Mouse (Mus musculus) heart, postnatal 25 days (tissue): Measurements from ENCODE around the gene Naip1. TPM values are rescaled to one million over a fixed set of nuclear protein-coding genes. Genes with fewer than 3 reads are reported as not detected.
"Not testable (repeated sequence)": the region's sequence is repeated elsewhere in the genome, so short reads cannot be mapped to it uniquely, and the experiment has no call there.

Experiments used
- DNase-seq: peaks from one replicate; pipeline ENCODE4 v3.0.0; 2022; ENCODE audit warnings: low spot score
- intact Hi-C: fragments of 180-260 bp; cut with DNase I; formaldehyde crosslinking; loops from one replicate; pipeline ENCODE4 v1.15.1; 2025
- total RNA-seq, 2 experiments: library from RNA; stranded (reverse); gene quantifications; 2 replicates each; pipeline ENCODE4 v1.2.3; 2021

The Naip1 gene
- total RNA-seq: under 1 TPM; 0.10 to 0.11 TPM

DNA sequence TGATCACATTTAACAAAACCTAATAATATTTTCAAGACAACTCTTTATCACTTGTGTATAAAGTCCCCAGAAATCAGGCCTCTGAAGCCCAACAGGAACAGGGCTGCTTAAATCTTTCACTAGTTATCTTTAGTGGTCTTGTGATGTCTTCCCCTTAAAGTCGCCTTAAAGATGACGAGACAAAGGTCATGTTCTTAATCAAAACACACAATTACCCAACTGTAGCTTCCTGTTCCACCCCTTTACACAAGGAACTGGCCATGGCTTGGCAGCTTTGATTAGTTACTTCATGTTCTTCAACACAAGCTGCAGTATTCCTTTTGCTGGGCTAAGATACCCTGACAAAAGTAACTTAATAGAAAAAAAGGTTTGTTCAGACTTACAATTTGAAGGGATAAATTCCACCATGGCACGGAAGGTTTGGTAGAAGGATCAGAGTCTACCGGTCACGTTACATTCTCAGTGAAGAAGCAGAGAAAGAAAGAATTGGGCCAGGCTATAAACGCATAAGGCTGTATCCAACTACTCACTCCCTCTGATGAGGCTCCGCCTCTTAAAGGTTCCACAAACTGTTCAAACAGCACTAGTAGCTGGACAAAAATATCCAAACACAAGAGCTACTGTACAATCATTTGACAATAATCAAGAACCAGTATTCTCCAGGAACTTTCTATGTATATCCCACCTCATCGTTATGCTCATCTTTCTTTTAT lies at the start of gene Naip1:
Naip1 (minus strand) TSS at position 455 of the 713 bp plus-strand sequence.
- DNase-seq, intact Hi-C loops: not testable (repeated sequence)

DNA sequence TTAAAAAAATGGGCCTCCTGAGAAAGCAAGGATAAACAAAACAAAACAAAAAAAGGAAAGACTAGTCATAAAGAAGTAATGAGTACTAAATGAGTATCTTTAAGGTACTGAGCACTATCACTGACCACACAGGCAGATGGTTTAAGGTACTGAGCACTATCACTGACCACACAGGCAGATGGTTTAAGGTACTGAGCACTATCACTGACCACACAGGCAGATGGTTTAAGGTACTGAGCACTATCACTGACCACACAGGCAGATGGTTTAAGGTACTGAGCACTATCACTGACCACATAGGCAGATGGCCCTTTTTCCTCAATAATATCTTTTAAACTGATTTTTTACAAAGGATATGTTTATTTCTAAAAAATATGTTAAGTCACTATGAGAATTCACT lies 47.0 kb upstream of the Naip1 start:
- intact Hi-C loops: loop anchor here (10.0 kb wide), 1 partner anchor 335 kb away; the partner anchor contains the start of gene Slc30a5
- DNase-seq: not testable (repeated sequence)

DNA sequence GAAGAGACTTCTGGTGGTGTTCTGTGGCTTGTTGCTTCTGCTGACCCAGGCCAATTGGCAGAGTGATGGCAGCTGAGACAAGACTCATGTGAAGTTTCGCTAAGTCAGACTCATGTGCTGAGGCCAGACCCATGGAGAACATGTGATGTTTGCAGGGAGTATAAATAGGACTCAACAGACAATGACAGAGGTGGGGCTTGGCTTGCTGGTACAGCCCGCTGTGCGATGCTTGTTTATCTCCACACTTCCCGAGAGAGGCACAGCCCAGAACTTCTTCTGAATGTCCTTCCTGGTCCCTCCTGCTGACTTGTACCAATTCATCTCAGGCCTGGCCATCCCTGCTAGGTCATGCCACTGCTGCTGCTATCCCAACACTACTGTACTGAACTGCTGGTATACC lies 42.7 kb upstream of the Naip1 start:
- DNase-seq: no peak
- intact Hi-C loops: loop anchor here (10.0 kb wide), 1 partner anchor 339 kb away; the partner anchor contains the start of gene Slc30a5

DNA sequence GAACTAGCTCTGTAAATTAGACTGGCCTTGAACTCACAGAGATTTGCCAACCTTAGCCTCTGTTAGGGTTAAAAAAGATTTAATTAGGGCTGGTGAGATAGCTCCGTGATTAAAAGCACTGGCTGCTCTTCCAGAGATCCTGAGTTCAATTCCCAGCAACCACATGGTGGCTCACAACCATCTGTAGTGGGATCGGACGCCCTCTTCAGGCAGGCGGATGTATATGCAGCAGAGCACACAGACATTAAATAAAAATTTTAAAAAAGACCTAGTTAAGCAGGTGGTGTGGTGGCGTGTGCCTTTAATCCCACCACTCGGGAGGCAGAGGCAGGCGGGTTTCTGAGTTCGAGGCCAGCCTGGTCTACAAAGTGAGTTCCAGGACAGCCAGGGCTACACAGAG lies 41.7 kb upstream of the Naip1 start:
- intact Hi-C loops: loop anchor here (5.0 to 10.0 kb wide), 2 partner anchors 103 to 340 kb away; partner anchors contain the start of gene Slc30a5
- DNase-seq: not testable (repeated sequence)

DNA sequence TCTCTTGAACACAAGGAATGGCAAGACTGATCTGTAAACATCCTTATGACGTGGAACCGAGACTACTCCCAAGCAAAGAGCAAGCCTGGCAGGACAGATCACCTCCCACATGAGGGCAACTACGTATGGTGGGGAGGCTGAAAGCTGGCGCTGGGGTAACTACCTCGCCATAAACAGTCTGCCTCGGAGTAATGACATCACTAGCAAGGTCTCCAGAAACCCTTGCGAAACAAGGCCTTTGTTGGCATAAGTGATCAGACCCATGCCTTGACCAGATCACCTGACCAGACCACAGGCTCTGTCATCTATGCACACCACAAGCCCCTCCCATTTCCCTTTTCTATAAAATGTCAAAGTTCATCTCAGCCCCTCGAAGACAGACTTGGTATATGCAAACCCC lies 40.6 kb upstream of the Naip1 start:
- DNase-seq: no peak
- intact Hi-C loops: loop anchor here (2.0 to 10.0 kb wide), 3 partner anchors 104 to 341 kb away; partner anchors contain the start of gene Slc30a5

DNA sequence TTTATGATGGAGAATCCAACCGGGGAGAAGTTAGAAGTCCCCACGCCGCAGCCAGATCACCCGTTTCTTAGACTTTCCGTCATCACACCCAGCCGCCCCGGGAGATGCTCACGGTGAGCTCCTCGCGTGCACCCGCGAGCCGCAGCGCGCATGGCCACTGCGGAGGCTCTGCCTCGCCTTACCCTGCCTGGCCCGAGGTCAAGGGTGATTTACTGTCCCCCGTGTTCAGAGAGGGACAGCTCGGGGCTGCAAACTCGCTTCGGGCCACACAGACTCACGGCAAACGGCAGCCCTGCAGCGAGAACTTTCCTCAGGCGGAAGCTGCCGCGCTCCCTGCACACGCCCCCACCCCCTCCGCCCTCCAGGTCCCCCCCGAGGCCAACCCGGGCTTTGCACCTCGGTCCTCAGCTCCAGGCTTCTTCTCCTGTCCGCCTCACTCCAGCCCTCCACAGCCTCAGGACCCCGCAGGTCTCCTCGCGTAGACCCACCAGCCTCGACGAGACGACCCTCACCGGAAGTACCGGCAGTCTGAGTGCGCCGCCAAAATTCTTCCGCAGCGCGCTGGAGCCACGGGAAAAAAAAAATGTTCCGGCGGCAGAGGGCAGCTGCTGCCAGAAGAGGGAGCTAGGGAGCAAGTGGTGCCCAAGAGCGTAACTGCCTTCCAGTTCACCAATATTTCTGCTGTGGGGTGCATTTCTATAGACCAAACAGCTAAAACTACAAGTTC lies 39.6 kb upstream of the Naip1 start, which contains the start of gene Gtf2h2:
Gtf2h2 (minus strand) TSS at position 519 of the 727 bp plus-strand sequence.
- peak; percentile 58 for DNase-seq
- intact Hi-C loops: loop anchor here (2.0 to 10.0 kb wide), 3 partner anchors 105 to 343 kb away; partner anchors contain the start of gene Slc30a5

DNA sequence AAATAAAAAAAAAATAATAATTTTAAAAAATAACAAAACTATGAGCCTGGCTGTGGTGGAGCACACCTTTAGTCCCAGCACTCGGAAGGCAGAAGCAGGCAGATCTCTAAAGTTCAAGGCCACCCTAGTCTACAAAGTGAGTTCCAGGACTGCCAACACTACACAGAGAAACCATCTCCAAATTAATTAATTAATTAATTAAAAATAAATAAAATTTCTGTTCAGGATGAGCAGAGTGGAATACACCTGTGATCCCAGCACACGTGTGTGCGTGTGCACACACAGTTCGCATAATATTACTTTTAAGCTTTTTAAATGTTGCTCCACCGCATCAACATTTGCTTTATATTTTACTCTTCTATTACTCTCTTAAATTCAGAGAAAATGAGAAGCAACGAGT lies 39.0 kb upstream of the Naip1 start:
- intact Hi-C loops: loop anchor here (2.0 to 10.0 kb wide), 3 partner anchors 106 to 343 kb away; partner anchors contain the start of gene Slc30a5
- no peak for DNase-seq

DNA sequence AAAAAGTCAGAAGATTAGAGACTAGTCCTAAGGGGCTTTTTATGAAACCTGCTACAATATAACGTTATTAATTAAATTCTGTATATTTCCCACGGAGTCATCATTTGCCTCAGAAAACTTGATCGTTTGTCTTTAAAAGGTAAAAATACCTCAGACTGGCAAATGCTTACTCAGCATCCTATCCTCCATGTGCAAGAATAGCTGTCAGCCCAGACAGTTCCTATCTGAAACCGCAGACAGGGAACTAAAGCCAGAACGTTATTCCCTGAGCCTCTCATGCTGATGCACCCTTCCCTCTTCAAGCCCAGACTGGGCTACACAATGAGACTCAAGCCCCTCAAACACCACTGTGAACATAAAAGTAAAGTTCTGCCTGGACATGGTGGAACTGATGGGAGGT lies 37.8 kb upstream of the Naip1 start:
- intact Hi-C loops: loop anchor here (5.0 to 10.0 kb wide), 2 partner anchors 107 to 344 kb away; partner anchors contain the start of gene Slc30a5

DNA sequence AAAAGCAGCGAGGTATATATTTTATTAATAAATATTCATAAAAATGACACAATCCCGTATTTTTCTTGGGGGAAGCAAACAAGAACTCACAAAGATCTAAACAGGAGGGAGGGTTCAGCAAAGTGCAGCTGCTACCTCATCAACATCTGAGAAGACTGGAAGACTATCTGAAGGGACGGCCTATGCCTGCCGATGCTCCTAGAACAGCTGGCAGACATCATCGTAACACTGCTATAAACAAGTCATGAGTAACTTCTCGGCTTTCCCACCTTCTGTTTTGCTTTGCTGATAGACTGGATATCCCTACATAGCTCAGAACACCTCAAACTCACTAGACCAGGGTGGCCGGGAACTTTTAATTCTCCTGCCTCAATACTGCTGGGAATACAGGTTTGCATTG lies 30.9 kb upstream of the Naip1 start:
- intact Hi-C loops: no loop called here
- DNase-seq: no peak

More for the DNA sequence above, 37.8 kb upstream of the Naip1 start:
- DNase-seq: no peak

DNA sequence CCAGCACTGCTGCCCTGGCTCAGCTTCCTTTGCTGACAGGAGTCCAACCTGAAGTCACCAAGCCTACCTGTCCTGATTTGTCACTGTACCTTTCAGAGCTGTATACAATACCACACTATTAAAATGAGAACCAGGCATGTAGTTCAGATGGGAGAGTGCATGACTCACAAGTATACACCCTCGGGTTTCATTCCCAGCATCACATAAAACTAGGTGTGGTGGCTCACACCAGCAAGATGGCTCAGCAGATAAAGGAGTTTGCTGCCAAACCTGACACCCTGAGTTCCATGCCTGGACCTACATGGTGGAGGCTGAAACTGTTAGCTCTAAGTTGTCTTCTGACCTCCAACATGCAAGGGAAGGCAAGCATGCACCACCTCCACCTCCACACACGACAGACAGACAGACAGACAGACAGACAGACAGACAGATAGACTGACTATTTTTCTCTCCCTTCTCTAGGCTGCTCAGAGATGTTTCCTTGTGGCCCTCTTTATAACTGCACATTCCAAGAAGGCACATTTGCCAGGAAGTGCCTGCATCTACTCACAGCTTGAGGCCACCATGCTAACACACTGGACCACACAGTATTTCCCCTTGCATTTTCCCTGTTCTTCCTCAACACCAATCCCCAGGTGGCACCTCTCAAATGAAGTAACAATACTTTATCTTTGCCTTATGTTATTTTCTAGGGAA lies 11.0 kb upstream of the Naip1 start:
- intact Hi-C loops: no loop called here

DNA sequence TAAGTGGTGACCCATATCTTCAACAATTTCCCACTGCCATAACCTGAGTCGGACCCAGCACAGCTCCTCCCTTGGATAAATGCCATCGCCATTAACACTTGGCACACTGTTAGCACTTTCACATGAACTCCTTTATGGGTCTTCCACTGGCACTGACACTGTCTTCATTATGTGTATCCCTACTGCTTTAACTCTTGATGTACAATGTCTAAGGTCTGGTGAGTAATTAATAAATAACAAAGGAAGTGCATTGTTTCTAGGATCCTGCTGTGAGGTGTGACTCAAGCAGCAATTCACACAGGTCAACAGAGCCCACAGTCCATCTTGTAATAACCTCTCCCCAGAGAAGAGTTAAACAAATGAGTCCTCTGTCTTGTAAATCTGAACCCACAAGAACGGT lies 8.7 kb upstream of the Naip1 start:
- DNase-seq: no peak
- intact Hi-C loops: no loop called here

More for the DNA sequence above, 11.0 kb upstream of the Naip1 start:
- DNase-seq: no peak

DNA sequence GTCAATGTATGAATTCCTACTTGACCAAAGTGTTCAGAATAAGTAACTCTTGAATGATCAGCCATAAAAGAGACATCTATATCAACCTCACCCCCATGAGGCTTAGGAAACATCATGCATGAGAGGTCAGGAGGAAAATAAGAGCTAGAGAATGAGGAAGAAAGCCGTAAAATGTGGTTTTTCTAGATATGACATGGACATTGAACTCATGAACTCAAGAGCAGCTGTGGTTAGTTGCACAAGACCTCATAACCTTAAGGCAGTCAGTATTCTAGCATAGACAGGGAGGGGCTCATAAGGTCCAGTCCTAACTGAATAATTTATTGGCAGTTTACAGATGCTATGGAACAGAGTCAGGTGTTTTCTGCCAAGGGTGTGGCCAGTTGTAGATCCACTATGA lies 3.2 kb downstream of the Naip1 start:
- DNase-seq: no peak
- intact Hi-C loops: no loop called here

DNA sequence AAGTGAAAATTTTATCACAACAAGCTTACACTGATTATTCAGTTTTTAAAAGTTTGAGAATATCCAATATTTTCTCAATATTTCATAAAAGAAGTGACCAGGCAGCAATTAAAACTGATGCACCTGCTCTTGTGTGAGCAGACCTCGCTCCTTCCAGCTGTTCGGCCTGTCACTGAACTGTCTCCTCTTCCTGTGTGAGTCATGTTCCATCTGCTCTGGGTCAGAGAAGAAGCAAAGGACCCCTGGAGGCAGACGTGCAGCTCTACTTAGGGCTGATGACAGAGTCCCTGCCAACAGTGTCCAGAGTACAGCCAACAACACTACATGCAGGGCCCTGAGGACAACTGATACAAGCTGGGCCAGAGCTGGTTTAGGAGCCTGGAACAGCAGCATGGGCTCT lies 12.6 kb downstream of the Naip1 start:
- intact Hi-C loops: no loop called here
- DNase-seq: no peak

DNA sequence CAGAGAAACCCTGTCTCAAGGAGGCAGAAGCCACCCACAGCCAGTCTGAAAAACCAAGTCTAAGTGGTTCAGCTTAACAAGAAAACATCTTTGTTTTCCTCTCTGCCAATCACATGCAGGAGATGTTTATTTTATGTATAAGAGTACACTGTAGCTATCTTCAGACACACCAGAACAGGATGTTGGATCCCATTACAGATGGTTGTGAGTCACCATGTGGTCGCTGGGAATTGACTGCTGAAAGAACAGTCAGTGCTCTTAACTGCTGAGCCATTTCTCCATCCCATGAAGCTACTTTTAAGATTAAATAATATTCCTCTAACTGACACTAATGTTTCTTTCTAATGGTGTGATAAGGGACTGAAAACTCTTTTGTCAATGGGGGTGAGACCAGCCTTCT lies 14.0 kb downstream of the Naip1 start:
- DNase-seq: no peak
- intact Hi-C loops: no loop called here

DNA sequence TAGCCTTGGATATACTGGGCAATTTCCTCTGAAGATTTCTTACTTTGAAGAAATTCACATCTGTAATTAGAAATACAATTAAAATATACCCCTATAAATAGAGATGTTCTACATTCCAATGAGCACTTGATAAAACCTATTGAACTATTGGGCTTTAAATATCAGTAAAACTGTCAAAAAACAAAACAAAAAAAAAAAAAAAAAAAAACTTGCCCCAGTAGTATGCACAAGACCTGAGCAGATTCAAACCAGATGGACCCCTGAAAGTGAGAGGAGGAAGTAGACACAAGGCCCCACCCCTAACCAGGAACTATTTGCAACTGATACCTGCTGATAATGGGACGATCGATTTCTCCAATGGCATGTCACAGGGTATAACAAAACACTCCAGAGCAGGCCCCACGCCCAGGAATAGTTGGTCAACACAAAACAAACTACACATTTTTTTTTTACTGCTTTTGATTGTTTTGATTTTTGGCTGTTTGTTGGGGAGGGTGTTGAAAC lies 15.3 kb downstream of the Naip1 start:
- no peak for DNase-seq
- intact Hi-C loops: no loop called here

DNA sequence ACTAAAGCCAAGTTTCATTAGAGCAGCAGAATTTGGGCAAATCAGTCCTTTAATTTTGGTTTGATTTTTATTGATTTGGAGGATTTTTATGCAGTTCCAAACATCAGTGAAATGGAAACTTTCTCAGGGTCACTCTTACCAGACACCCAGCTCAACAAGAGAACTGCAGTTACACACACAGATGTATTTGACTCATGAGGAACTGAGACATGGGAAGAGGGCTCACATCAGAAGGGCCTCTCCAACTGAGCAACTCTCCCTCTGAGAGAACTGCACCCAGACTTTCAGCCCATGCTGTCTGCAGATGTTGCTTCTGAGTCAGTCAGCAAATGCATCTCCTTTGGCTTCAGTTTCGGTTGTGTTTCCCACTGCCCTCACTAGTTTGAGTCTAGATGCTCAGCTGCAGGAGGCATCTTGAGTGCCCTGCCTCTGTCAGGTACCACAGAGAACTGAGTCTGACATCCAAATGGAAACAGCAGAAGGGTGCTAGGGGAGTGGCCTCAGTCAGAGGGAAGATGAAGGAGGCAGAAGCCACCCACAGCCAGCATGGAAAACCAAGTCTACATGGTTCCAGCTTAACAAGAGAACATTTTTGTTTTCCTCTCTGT lies 16.0 kb downstream of the Naip1 start:
- DNase-seq, intact Hi-C loops: not testable (repeated sequence)

DNA sequence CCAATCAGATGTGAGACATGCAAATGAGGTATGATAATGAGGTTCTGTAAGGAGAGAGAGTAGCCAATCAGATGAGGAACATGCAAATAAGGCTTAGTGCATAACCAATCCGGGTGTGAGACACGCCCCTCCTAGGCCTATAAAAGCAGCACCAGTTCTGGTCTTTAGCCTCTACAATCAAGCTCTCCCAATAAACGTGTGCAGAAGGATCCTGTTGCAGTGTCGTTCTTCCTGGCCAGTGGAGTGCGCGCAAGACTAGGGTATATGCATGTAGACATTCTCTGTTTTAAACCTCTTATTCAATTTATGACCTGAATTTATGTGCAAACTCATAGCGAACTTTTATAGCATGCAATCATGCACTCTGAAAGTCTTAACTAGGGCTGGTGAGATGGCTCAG lies 32.7 kb downstream of the Naip1 start:
- DNase-seq, intact Hi-C loops: not testable (repeated sequence)

DNA sequence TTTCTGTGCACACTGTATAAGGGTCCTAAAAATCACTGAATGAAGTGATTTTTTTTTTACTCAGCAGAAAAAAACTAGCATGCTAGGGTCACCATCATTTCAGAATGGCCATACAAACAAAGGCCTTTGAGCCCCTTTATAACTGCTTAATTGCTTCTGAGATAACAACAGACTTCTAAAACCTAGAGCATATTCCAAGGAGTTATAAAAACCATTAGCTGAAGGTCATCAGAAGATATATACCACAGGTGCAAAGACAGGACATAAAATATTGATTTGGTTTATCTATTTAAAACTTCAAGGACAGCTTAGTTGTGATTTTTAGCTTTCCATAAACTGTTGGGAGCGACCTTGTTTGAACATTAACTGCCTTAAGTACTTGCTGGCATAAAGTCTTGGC lies 38.2 kb downstream of the Naip1 start:
- DNase-seq: no peak
- intact Hi-C loops: no loop called here

DNA sequence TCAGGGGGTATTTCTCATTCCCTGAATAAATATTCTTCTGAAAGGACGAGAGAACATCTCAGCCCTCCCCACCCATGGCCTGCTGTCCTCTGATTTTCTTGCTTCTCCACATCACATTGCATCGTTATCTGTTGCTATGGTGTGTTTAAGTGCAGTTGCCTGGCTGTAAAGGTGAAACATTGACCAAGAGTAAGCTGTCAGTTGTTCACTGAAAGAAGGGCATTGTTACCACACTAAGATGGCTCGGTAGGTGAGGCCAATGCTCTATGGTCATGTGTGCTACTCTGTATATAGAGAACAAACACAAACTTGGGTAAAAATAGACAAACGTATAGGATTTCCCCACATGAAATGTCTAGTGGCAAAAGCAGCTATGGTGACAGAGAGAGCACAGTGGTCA lies 42.8 kb downstream of the Naip1 start:
- no peak for DNase-seq
- intact Hi-C loops: no loop called here

DNA sequence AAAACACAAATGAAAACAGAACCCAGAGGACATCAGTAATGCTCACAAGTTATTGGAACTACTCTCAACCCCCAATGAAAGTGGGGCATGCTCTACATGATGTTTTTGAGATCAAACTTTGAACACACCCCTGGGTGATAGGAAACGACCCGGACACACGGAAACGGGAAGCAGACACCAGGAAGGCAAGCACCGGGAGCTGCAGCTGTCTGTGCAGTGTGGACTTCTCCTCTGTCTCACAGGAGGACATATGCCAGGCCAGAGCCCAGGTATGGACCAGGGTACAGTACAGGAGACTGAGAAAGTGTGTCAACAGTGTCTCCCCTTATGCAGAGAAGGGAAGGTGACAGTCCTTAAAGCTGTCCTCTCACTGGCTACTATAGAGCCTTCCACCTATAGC lies 43.5 kb downstream of the Naip1 start:
- no peak for DNase-seq
- intact Hi-C loops: no loop called here
